Mouse (Mus musculus) gastrocnemius, adult 18-20 months (tissue): ENCODE data around the gene Sema4d. TPM values are rescaled to one million over a fixed set of nuclear protein-coding genes. Genes with fewer than 3 reads are reported as not detected.

Experiments
- DNase-seq: peaks from one replicate; pipeline ENCODE4 v3.0.0; 2021; ENCODE audit warnings: low spot score
- microRNA-seq: library from miRNA; unstranded; fragments of <30 nt; microRNA quantifications from one replicate; pipeline ENCODE4 v1.2.0, GENCODE M21; 2021
- total RNA-seq, 2 experiments: library from RNA; stranded (reverse); gene quantifications; 2 replicates each; pipeline ENCODE4 v1.2.3; 2021

Gene Sema4d
- total RNA-seq, 2 experiments from 2014 or later, result 118 to 125 TPM

DNA sequence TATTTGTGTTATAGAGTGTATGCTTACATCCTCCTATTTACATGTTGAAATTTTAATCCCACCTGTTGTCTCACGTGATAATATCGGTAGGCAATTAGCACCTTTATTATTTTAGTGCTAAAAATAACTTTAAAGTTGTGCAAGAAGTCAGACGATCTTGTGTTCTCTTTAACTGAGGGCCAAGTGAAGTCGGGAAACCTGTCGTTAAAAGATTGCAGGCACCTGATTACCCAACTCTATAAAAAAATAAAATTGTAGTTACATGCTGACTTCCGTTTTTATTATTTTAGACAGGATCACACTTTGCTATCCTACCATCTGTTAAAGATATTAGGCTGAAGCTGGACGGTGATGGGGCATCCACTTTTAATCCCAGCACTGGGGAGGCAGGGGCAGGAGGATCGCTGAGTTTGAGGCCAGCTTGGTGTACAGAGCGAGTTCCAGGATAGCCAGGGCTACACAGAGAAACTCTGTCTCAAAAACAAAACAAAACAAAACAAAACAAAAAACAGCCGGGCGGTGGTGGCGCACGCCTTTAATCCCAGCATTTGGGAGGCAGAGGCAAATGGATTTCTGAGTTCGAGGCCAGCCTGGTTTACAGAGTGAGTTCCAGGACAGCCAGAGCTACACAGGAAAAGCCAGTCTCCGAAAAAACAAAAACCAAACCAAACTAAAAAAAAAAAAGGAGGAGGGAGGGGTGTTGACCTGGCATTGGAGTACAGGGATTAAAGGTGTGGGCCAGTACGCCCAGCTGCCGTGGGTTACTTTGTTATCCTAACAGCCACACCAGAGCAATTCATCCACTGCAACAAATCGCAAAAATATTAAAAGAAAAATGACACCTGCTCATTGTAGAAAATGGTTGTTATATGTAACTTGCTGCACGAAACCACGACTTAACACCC lies 149.4 kb downstream of the Sema4d start:
- DNase-seq, result no peak

DNA sequence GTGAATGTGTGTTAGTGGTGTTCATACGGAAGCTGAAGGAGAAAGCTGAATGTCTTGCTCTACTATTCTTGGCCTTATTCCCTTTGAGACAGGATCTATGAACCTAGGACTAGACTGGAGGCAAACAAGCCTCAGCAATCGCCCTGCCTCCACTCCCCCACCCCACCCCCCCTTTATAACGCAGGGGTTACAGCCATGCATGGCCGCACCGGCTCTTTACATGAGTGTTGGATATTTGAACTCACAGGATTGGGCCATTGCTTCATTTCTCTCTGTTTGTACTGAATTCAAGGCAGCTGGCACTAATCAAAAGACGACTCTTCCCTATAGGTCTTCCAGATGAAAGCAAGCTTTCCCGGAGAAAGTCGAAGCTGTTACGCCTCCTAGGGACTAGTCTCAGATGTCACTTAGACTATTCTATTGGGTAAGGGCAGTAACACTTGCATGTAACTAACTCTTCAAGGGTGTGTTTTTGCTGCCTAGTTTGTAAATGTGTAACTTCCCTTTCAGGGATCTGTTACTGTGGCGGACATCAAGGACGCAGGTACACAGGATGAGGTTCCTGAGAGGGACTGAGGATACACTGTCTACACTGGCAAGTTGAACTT lies 151.3 kb downstream of the Sema4d start:
- DNase-seq, result no peak

DNA sequence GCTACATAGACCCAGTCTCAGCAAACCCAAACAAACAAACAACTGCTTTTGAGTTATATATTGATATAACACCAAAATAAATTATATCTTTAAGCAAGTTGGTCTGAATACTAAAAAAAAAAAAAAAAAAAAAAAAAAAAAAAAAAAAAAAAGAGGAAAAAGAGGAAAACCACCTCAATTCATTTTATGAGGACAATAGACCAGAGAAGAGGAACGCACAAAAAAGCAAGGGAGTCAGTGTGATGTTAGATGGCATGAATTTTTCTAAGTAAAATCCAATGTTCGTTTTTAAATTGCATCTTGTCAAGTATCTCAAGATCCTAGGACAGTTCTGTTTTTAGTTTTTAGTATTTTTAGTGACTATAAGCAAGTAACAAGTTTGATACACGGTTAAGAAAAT lies 152.1 kb downstream of the Sema4d start:
- DNase-seq, result no peak

DNA sequence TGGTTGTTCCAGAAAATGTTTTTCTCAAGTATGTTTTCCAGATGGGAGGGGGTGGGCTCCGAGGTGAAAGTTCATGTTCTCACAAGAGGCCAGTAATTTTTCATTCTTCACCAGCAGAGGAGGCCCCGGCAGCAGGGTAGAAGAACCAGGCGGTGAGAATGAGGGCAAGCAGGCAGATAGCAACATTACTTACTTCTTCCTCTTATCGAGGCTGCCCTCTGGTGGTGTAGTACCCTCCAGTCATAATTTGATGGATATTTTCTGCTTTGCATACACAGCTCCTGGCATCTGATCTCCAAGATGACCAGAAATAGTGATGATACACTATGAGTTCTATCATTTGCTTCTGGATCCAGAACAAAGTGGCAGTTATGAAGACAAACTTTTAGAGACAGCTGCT lies 154.6 kb downstream of the Sema4d start:
- DNase-seq, result no peak

Small RNA genes lying within 50 kb of the gene (microRNA-seq; reads per million reads assigned to microRNA genes)
- not detected for gene Gm23566

Other genes with a start within 250 kb of the Sema4d start
- 1 to 10 TPM in 1 of 2 experiments, under 1 TPM in 1; 0.59 to 1.0 TPM for gene Shc3, start 224.3 kb downstream of the Sema4d start, total RNA-seq
- gene Cks2, start 148.5 kb downstream of the Sema4d start, total RNA-seq, result not detected
- 10 to 100 TPM in 1 of 2 experiments, 1 to 10 TPM in 1; 8.8 to 10.5 TPM for gene Secisbp2, start 142.1 kb downstream of the Sema4d start, total RNA-seq
- 100 to 1,000 TPM in 1 of 2 experiments, 10 to 100 TPM in 1; 43.0 to 114 TPM for gene Gadd45g, start 52.9 kb upstream of the Sema4d start, total RNA-seq